Mouse (Mus musculus) gastrocnemius, adult 8-10 months (tissue): ENCODE measurements around the gene Creg1. TPM values are rescaled to one million over a fixed set of nuclear protein-coding genes. Genes with fewer than 3 reads are reported as not detected.

Experiments
- DNase-seq, 2 experiments: peaks; one replicate each; pipeline ENCODE4 v3.0.0; 2022; ENCODE audit warnings: low spot score in 2 of 2
- total RNA-seq, 4 experiments: library from RNA; stranded (reverse); gene quantifications; 2 replicates each; pipeline ENCODE4 v1.2.4; 2022

The Creg1 gene
- total RNA-seq, result 10 to 100 TPM; 49.5 to 59.1 (median 55.1) TPM

DNA sequence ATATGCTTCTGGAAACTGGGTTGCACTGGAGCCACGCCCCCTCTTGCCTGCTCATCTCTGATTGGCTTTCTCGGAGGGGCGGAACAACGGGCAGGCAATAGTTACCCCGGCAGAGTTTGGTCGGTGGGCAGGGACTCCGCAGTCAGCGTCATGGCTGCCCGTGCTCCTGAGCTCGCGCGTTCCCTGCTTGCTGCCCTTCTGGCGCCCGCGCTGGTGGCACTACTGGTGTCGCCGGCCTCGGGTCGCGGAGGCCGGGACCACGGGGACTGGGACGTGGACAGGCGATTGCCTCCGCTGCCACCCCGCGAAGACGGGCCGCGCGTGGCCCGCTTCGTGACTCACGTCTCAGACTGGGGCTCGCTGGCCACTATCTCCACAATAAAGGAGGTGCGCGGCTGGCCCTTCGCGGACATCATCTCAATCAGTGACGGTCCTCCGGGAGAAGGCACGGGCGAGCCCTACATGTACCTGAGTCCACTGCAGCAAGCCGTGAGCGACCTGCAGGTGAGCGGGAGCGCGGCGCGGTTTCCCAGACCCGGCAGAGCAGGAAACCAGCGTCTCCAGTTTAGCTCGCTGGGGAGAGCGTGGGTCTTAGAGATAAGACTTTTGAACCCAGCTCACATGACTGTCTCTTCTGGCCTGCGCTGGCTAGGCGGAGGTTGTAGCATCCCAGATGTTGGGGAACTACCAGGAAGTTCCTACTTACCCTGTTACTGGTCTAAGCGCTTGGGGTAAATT, at the start of gene Creg1:
Gene Creg1 (plus strand): TSS at position 112 of the 738 bp plus-strand sequence.
- peak; percentile 92 for DNase-seq

DNA sequence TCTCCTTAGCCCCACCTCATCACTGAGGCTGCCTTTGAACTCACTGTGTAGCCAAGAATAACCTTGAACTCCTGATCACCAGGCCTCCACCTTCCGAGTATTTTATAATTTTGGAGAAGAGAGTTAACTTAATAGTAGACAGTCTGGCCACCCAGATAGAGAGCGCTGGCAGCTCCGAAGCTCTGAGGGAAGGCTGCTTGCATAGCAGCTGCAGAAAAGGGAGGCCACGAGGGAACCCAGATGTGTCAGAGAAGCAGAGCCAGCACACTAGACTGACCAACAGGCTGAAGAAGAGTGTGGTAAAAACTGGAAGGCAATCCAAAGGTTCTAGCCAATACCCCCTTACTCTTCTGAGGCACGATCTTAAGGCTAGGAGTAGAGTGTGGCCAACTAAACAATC, 49.7 kb upstream of the Creg1 start:
- no peak for DNase-seq

DNA sequence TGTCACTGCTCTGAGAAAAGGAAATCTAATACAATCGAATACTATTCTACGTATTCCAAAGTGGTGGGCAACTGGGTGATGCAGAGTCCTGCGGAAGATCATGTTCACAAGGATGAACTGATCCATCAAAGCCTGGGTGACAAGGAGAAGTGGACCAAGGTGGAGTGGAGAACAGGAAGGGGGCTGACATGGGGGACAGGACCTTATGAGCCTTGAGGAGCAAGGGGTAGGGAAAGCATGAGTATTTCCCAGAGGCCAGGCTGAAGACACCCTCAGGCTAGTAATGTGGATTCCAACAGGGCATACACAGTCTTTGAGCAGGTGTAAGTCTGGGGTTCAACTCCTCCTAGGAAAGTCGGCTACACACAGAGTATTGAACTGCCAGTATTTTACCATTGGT, 47.1 kb upstream of the Creg1 start:
- no peak for DNase-seq

DNA sequence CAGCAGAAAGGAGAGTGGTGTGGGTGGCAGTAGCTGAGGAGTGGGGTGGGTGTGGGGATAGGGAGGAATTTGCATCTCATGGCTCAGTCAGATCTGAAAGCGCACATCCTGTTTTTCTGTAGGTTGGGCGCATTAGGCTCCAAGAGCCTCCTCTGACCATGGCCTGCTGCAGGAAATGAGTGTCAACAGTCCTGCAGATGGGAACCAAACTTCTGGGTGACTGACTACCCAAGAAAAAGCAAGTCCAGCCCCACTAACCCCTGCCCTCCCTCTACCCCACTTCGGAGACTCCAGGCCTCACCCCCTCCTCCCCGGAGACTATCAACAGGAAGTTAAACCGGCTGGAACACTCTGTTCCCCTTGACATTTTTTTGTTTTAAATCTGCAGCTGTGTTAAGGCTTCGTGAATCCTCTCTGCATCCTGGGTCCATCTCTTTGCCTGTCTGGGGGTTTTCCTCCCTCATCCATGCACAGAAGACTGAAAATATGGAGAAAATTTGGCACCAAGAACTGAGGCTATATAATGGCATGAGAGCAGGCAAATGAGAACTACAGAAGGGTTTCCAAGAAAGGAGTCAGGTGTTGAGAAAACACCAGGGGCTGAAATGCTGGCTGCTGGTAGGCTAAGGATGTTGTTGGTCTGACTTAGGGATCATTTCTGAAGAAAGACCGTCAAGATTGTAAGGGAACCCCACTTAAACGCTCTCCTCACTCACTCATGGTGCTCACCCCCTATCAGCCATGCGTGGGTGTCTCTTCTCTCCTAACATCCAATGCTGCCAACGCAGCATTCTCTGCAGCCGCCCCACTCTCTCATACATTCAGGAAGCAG, 45.6 kb upstream of the Creg1 start:
- DNase-seq, result peak in 1 of 2 experiments; percentile 36

DNA sequence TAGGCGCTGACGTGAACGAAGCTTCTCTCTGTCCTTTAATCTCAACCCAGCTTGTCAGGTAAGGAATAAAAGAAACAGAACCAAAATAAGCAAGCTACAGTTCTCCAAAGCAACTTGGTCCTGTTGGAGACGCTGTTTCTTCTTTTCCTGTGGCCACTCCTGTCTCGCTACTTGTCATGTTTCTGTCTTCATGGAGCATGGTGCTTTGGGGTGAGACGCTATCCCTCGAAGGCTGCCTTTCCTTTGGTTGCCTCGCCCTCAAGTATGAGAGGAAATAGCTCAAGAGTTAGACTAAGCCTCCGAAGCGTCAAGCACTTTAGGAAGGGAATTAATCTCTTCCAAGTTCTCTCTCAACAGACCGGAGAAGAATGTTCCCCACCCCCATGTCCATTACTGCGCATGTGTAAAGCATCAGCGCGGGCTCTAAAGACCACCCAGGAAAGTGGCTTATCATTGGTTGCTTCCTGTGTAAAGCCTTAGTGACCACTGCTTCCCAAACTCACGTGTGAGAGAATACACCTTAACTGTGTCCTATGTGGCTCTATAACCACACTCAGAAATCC, 44.9 kb upstream of the Creg1 start:
- DNase-seq, result no peak

DNA sequence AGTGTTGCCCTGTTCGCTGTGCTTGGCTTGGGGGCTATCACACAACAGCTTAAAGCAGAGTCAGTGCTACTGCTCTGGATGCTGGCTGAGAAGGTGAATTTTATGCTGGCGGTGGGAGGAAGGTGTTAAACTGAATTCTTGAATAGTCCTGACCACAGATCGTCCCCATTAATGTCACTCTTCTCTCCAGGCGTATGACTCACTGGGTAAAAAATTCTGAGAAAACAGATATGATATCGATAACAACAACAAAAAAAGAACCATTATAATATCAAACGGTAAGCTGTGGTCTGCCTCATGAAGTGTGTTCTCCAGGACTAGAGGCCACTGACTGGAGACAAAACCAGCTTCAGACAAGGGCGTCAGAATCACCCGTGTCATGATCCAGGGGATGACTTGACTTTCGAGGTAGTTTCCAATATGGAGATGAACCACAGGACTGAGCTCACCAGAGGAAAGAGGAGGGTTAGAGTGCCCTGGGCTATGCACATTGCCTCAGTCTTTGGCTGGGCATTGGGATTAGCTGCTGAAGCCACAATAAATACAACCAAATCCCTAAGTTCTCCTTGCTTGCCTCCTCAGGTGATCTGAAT, 40.9 kb upstream of the Creg1 start:
- no peak for DNase-seq

DNA sequence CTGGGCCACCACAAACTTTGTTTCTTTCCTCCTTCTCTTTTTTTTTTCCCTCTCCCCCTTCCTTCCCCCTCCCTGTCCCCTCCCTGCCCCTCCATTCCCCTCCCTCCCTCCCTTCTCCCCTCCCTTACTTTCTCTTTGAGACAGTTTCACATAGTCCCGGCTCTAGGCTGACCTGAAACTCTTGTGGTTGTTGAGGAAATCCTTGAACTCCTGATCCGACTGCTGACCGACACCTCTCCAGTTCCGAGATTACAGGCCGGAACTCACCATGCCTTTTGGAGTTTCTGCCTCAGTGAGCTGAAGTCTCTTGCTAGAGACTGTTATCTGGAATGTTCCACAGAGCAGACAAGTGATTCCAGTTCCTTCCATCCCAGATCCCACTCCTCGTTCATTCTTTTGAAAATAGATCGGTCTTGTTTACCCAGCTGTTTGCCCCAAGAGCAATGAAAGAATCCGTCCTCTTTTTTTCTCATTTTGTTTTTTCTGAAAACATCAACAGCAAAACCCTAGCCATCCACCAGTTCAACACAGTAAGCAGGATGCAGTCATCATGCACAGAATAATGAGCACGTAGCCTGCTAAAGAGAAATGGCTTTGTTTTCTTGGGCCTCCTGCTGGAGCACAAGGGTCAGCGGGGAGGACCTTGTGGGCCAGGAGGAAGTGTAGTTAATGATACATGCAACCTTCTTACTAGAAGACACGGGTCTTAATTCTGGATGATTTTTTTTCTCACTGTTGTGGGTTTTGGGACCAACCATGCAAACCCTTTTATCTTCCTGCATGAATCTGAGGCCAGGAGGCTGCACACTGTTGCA, 39.1 kb upstream of the Creg1 start:
- no peak for DNase-seq

DNA sequence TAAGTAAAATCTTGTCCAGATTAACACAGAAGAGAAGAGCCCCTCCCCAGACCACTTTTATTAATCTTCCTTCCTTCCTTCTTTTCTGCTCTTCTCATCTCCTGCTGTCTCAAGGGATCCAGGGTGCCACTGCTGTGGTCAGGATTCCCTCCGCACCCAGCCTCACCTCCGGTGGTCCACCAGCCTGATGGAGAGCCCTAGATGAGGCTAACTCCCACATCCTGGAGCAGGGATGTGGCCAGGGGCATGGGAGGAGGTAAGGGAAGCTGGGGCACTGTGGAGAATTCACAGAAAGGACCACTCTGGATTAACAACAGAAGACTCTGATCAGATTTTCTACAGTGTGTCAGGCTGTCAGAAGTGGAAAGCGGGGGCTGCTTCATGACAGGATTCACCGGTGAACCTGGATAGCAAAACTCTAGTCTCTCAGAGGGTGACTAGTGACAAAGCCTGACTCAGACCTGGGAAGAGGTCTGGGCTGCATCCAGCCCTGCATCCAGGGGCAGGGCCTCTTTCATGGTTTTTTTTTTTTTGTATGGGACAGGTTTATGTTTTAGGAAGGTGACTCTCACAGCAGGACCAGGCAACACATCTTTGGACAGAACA, 38.4 kb upstream of the Creg1 start:
- no peak for DNase-seq

DNA sequence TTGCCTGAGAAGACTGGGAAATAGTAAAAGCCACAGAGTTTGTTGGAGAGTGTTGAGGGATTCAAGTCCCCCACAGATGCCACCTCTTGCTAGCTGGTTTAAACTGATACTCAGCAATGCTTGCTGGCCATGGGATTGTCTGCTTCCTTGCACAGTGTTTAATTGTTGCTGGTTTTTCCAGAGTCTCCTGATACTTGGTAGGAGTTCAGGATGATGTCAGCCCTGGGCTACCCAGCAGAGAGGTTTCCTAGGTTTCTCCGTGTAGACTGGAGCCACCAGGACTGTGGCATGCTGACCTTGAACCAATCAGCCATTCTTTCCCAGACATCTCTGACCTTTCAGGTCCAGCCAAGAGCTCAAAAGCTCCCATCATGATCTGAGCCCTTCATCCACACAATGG, 36.6 kb upstream of the Creg1 start:
- DNase-seq, result no peak

DNA sequence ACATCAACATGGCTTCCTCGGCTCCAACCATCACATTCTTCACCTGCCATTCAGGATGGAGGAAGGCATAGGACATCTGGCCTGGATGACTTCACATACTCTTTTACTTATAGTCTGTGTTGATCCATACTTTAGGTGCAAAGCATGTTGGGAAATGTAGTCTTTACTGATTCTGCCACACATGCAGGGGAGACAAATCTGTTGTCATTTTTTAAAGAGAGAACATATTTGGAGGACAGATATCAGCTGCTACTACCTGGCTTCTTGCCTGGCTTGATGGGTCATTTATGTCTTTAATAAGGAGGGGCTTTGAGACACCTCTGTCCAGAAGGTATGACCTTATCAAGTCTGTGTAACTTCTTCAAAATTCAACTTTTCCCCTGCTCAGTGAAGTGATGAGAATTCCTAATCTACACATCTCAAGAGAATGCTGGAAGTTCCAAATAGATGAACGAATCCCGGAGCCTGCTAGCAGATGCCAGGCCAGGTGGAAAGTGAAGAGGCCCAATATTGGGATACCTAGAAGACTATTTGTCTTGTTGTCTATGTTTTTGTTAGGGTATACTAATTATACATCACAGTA, 35.4 kb upstream of the Creg1 start:
- DNase-seq, result no peak

DNA sequence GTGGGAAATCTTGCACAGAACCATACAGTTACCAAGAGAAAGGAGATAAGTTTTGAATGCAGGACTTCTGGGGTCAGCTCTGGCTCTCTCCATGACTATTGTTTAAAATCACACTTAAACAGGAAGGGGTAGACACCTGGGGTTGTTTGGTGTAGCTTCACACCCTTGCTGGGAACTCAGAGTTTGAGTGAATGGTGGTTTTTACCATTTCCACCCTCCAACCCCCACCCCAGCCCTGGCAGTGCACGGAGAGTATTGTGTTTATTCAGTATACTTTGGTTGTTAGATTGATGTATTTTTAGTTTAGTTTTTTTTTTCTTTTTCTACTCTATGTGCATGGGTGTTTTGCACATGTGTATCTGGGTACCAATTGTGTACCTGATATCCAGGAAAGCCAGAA, 33.4 kb upstream of the Creg1 start:
- DNase-seq, result no peak

DNA sequence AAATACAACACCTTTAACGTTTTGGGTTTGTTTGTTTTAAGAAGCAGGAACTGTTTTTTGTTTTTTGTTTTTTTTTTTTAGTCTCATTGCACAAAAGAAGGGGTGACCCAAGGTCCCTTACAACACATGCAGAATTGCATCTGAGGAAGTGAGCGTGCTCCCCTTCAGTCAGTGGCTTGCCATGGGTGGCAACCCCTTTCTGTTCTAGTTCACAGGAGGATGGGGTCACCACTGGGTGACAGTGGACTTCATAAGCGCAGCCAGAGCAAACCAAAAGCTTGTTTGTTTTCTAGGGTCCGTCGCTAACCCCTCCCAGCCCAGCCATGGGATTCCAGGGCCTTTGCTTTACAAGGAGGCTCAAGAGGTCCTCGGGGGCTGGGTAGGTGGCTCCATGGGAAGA, 32.0 kb upstream of the Creg1 start:
- DNase-seq, result no peak

DNA sequence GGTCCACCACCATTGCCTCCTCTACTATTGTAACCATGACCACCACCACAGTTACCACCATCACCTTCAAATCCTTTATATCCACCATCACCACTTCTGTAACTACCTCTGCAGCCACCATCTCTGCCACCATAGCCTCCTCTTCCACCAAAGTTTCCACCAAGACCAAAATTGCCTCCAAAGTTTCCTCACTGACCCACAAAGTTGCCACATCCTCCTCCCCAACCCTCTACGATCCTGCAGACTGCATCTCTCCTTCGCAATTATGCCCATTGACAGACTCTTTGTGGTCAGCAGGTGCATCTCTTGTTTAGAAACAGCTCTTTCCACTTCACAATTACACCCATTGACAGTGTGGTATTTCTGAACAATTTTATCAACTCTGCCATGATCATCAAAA, 28.7 kb upstream of the Creg1 start:
- no peak for DNase-seq

DNA sequence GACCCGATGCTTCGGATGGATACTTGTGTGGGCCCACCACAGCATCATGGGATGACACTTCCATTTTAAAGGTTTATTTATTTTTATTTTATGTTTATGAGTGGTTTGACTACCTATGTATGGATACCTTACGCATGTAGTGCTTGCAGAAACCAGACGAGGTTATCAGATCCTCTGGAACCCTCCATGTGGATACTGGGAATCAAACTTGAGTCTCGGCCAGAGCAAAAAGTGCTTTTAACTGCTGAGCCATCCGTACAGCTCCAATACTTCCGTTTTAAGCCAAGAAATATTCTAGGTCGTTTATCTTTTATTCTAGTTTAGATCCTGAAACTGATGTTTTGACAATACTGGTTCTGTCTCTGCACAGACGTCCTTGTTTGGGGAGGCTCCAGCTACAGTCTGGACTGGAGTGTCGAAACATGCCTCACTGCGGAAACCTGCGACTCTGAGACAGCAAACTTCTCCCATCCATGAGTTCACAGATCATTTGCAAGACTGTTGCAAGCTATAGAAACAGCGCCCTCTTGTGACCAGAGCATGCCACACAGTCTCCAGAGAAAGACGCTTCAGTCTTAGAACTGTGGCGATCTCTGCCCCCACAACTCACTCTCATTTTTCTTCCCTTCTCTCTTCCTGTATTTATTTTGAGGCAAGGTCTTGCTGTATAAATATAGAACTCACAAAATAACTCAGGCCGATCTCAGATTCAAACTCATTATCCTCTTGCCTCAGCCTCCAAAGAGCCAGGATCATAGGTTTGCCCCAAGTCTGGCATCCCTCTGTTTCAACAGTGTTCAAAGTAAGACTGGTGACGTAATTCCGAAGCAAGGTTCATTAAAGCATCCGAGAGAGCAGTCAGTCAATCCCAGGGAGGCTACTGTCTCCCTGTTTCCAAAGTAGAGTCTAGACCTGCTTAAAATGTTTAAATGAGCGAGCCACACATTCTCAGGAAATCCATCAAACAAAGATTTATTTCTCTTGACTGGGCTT, 27.4 kb upstream of the Creg1 start:
- DNase-seq, result peak; percentile 69 to 75

DNA sequence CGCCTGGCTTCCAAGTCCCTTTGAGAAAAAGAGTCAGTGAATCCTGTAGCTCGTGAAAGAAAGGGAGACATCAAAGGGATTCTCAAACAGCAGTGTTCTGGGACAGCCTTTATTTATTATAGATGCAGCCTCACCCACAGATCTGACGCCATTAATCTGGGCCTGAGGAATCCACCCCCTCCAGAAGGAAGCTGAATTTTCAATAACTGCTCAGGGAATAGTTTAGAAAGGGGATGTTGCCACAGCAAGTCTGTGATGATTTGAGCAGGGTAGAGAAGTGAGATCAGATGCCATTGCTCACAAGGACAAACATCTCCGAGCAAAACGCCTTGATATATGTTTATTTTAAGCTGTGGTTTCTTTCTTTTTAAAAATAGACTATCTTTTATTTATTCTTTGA, 26.1 kb upstream of the Creg1 start:
- DNase-seq, result no peak

DNA sequence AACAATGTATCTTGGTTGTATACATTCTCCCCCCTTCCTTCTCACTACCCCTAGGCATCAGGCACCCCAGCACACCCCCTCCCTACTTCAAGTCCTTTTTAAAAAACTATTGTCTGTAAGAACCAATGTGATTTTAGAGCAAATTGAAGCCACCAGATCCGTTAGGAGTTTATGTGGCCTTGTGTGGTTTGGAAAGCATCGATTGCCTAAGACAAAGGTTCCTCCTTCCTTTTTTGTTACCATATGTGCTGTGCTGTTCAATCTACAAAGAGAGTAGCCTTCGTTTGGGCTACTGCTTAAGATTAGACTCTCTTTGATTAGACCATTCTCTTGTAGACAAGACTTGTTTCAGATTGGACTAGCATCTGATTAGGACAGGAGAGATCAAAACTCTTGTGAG, 25.7 kb upstream of the Creg1 start:
- no peak for DNase-seq

DNA sequence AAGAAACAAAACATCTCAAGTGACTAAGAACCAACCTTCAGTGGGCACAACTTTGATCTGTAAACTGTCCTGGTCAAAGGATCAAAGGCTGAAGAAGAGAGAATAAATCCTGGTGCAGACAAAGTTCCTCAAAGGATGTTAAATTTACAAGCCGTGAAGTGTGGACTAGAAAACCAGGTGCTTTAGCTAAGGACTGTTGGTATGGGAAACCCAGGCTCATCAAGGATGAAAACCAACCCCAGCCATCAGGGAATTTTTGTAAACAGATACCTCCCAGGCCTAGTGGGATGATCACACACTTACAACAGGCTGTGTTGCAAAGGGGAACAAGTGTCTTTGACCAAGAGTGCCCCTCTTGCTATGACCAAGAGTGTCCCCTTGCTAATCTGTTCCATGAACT, 24.6 kb upstream of the Creg1 start:
- no peak for DNase-seq

DNA sequence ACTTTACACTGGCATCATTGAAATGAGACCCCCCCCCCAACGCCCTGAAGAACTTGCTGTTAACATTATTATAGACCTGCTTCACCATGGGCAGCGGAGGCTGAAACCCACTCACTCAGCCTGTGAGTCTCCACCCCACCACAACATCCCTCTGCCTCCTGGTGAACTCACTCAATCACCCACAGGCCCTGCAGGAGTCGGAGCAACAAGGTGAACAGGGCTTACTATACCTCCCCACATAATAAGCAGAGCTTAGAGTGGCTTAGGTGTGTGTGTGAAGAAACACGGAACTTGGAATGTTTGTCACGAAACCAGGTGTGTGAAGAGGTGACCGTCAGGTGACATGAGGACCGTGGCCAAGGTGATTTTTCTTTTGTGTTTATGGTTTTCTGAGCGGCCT, 21.6 kb upstream of the Creg1 start:
- DNase-seq, result no peak

DNA sequence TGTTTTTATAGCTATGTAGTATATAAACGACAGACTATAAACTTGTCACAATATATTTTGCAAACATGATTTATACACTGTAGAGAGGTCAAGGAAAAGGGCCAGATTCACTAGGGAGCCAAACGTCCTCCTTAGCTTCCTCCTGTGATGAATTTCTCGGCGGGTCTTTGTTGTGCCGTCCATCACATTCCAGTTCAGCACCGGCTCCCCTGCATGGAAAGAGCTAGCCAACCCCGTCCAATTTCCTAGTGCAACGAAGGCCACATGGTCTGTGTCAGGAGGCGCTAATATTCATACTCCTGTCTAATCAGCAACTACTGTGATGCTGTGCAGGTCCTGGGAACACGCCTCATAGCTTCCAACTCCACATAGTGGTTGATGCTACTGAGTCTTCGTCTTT, 15.5 kb upstream of the Creg1 start:
- DNase-seq, result no peak
